Mouse (Mus musculus): ENCODE results near the gene Gfpt2. TPM values are rescaled to one million over a fixed set of nuclear protein-coding genes. Genes with fewer than 3 reads are reported as not detected.

Gfpt2 gene
- 8.1 and 8.7 TPM in 2 replicates for polyA plus RNA-seq (2015; fragmentation: Nextera tagmentation; extraction: Ambion mirVana)

DNA sequence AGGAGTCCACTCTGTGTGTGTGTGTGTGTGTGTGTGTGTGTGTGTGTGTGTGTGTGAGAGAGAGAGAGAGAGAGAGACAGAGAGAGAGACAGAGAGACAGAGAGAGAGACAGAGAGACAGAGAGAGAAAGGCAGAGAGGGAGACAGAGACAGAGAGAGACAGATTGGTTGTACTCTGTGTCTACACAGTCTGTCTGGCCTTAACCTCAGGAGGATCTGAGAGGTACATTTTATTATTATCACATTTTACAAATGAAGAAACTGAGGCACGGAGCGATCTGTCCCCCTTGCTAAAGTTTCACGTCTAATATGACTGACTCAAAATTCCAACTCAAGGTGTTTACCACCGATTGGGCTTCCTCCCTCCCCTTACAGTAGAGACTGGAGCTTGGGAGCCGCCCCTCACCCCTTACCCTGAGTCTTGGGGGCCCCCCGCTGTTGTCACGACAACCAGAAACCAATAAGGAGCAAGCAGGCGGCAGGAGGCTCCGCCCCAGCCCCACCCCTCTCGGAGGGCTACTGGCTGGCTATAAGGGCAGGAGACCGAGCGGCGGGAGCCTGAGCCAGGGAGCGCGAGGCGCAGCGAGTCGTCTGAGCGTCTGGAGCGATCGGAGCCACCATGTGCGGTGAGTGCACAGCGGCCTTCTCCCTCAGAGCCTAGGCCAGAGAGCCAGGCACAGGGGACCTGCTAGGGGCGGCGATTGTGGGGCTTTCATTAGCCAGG, at the start of gene Gfpt2:
TSS of gene Gfpt2 (plus strand) at position 560 of the 723 bp plus-strand sequence.
- H3K9ac ChIP-seq, result peak within 1 kb of the TSS; percentile 19; the same call in 1 of the 2 replicates
- under 1% methylated on average over 25 of the region's 25 CpGs for WGBS
- H3K27me3 ChIP-seq (replicated peaks), result no peaks in the 10 kb centered on the region
- no peak within 1 kb of the TSS for H3K27ac ChIP-seq
- no peaks in the 10 kb centered on the region for H3K9me3 ChIP-seq
- peak; percentile 93 for ATAC-seq (ENCODE audit: insufficient read depth, low FRiP score, low read depth)
- peaks cover 8% of the 10 kb centered on the region; the same call in 1 of the 2 replicates for H3K4me1 ChIP-seq
- H3K4me3 ChIP-seq (replicated peaks), result peak within 1 kb of the TSS; percentile 49
- peak within 1 kb of the TSS; percentile 81 for H3K4me2 ChIP-seq
- H3K36me3 ChIP-seq, result no peaks in the 10 kb centered on the region

DNA sequence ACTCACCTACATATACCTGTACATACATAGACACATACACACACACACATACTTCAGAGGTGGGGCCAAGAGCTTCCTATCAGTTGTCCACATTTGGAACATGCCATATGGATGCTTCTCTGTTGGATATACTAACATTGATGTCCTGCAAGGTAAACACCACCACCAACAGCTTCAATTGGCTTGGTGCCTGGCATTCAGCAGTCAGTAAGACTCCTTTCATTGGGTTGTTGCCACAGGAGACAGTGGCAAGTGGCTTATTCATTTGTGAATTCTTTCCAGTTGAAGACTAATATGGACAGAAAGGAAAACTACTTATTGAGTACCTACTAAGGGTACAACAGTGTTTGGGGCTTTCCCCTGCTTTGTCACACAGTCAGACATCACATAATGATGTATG, 49.0 kb upstream of the Gfpt2 start:
- Histone ChIP-seq H3K9me3 (no peaks in the 10 kb centered on the region), H3K4me1 (no peaks in the 10 kb centered on the region), H3K4me2 (no peak overlapping the region), H3K27me3 (replicated peaks) (no peaks in the 10 kb centered on the region), H3K4me3 (replicated peaks) (no peak overlapping the region), H3K27ac (no peak overlapping the region), H3K36me3 (no peaks in the 10 kb centered on the region), H3K9ac (no peak overlapping the region)
- ATAC-seq (ENCODE audit: insufficient read depth, low FRiP score, low read depth), result no peak

DNA sequence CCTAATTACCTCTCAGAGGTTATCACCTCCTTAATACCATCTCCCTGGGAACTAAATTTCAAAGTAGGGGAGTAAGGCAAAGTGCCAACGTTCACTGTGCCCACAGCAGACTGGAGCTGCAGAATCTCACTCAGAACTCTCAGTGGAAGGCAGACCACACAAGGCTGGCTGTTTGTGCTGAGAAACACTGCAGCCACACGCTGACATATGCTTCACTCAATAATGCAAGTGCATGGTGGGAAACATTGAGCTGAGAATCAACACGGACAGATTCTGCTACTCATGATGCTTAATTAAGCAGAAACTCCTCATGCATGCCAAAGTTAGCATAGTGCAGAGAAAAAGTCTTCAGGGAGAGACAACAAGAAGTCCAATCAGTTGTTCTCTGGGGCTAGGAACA, 48.1 kb upstream of the Gfpt2 start:
- H3K27ac ChIP-seq, result no peak overlapping the region
- H3K4me2 ChIP-seq, result no peak overlapping the region
- H3K36me3 ChIP-seq, result no peaks in the 10 kb centered on the region
- WGBS, result 81% methylated on average over 3 of the region's 3 CpGs
- H3K4me3 ChIP-seq (replicated peaks), result no peak overlapping the region
- H3K9ac ChIP-seq, result no peak overlapping the region
- H3K27me3 ChIP-seq (replicated peaks), result no peaks in the 10 kb centered on the region
- no peak for ATAC-seq (ENCODE audit: insufficient read depth, low FRiP score, low read depth)
- no peaks in the 10 kb centered on the region for H3K9me3 ChIP-seq
- no peaks in the 10 kb centered on the region for H3K4me1 ChIP-seq

DNA sequence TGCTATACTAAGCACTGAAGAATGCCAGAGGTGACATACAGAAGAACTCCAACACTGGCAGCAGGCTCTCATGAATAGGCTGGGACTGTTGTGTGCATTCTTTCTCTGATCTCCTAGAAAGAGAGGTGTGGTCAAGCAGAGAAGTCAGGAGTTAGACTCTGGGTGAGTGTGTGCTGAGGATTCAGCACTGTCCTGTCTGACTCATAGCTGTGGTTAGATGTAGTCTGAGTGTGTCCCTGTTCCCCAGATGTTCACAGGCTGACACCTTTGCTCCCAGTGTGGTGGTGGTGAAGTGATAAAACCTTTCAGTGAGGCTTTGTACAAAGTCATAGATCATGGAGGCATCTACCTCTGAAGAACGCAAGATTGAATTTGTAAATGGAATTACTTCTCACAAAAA, 47.2 kb upstream of the Gfpt2 start:
- H3K4me3 ChIP-seq (replicated peaks), result no peak overlapping the region
- no peaks in the 10 kb centered on the region for H3K9me3 ChIP-seq
- no peak overlapping the region for H3K27ac ChIP-seq
- WGBS, result 85% methylated on average over 1 of the region's 1 CpGs
- no peak overlapping the region for H3K9ac ChIP-seq
- no peaks in the 10 kb centered on the region for H3K36me3 ChIP-seq
- ATAC-seq (ENCODE audit: insufficient read depth, low FRiP score, low read depth), result no peak
- no peaks in the 10 kb centered on the region for H3K27me3 ChIP-seq (replicated peaks)
- no peak overlapping the region for H3K4me2 ChIP-seq
- no peaks in the 10 kb centered on the region for H3K4me1 ChIP-seq

DNA sequence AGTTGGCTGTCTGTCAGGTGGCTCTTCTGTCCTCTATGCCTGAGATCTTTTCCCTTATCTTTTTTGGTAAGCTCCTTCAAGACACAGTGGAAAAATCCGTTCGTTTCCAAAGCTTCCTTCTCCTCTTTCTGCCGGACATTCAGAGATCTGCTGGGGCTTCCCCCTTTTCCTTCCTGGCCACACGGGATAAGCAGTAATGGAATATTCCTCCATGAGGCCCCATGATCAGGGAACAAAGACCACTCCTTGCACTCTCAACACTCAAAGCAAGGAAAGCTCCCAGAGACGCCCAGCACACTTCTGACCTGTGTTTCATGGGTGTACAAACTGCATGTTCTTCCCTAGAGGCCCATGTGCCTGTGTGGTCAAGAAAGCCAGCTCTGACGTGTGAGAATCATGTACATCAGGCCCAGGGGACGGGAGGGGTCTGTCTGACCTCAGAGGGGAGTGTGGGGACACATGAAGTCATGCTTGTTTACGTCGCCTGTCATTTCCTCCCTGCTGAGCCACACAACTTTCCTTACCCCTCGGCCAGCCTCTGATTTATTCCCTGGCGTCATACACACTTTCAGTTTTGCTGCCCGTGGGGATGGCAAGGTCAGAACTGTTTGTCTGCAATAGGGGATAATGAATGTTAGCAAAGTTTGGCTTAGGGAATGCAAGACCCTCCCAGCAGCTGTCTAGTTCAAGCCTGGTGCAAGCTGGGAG, 38.9 kb upstream of the Gfpt2 start:
- Histone ChIP-seq H3K4me2 (no peak overlapping the region), H3K27ac (peak overlapping the region; percentile 58; the same call in 1 of the 2 replicates), H3K9me3 (no peaks in the 10 kb centered on the region), H3K36me3 (no peaks in the 10 kb centered on the region), H3K4me3 (replicated peaks) (no peak overlapping the region), H3K27me3 (replicated peaks) (no peaks in the 10 kb centered on the region), H3K4me1 (0 out of 2 replicates have a peak, but pooled peaks cover 6% of the 10 kb centered on the region), H3K9ac (no peak overlapping the region)
- 29% methylated on average over 12 of the region's 12 CpGs for WGBS
- peak; percentile 39; the same call in 1 of the 2 replicates for ATAC-seq (ENCODE audit: insufficient read depth, low FRiP score, low read depth)

DNA sequence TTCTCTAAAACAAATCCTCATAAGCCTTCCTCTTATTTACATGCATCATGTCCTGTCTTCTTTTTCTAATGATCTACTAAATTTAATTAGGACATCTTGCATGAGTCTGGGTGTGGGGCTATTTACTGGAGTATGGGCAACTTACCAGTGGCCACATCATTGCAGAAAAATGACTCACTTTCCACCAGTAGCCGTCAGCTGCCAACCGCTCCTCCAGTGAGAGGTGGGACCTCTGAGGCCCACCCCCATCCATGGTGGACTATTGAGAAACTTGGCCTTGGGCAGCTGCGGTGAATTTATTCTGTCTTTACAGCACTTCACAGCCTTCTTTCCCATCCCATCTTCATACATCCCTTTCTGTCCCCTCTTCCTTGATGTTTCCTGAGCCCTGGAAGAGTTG, 35.9 kb upstream of the Gfpt2 start:
- Histone ChIP-seq H3K4me3 (replicated peaks) (no peak overlapping the region), H3K4me1 (0 out of 2 replicates have a peak, but pooled peaks cover 6% of the 10 kb centered on the region), H3K27ac (no peak overlapping the region), H3K9ac (no peak overlapping the region), H3K36me3 (no peaks in the 10 kb centered on the region), H3K4me2 (no peak overlapping the region), H3K27me3 (replicated peaks) (no peaks in the 10 kb centered on the region), H3K9me3 (no peaks in the 10 kb centered on the region)
- 81% methylated on average over 3 of the region's 3 CpGs for WGBS
- no peak for ATAC-seq (ENCODE audit: insufficient read depth, low FRiP score, low read depth)

DNA sequence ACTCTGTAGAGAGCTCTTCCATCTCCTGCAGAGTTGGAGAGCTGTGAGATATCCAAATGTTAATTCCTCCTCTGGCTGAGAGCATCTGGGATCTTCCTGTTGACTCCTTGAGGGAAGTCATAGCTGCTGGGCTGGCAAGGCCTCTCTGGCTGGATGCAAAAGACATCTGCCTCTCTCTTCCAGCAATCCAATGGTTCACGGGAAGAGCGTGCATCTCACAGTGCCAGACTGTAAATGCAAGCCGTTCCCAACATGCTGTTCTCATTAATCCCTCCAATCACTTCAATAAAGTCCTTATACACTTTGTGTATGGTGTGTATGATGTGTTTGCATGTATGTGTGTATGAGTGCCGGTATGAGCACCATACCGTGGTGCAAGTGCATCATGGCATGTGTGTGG, 32.8 kb upstream of the Gfpt2 start:
- H3K4me3 ChIP-seq (replicated peaks), result no peak overlapping the region
- H3K9me3 ChIP-seq, result no peaks in the 10 kb centered on the region
- no peaks in the 10 kb centered on the region for H3K27me3 ChIP-seq (replicated peaks)
- H3K36me3 ChIP-seq, result no peaks in the 10 kb centered on the region
- WGBS, result 85% methylated on average over 5 of the region's 5 CpGs
- H3K9ac ChIP-seq, result no peak overlapping the region
- peaks cover 3% of the 10 kb centered on the region; the same call in 1 of the 2 replicates for H3K4me1 ChIP-seq
- ATAC-seq (ENCODE audit: insufficient read depth, low FRiP score, low read depth), result no peak
- H3K27ac ChIP-seq, result no peak overlapping the region
- H3K4me2 ChIP-seq, result no peak overlapping the region

DNA sequence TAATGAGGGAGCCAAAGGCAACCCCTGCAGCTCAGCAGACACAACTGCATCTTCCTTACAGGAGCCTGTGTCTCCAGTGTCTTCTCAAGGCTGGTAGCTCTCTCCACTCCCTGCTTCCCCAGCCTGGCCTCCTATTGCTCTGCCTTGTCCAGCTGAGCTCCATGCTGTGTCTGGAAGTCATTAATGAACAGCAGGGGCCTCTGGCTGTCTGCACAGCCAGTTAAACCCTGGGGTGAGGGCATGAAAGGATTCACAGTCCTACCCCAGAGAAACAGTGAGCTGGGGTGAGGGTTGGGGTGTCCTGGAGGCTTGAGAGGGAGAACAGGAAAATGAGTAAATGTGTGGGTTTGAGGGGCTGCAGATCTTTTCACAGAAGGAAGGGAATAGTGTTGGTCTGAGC, 30.4 kb upstream of the Gfpt2 start:
- Histone ChIP-seq H3K4me3 (replicated peaks) (no peak overlapping the region), H3K36me3 (no peaks in the 10 kb centered on the region), H3K4me1 (peaks cover 3% of the 10 kb centered on the region; the same call in 1 of the 2 replicates), H3K4me2 (no peak overlapping the region), H3K27me3 (replicated peaks) (no peaks in the 10 kb centered on the region), H3K9ac (no peak overlapping the region), H3K27ac (no peak overlapping the region), H3K9me3 (no peaks in the 10 kb centered on the region)
- no peak for ATAC-seq (ENCODE audit: insufficient read depth, low FRiP score, low read depth)

DNA sequence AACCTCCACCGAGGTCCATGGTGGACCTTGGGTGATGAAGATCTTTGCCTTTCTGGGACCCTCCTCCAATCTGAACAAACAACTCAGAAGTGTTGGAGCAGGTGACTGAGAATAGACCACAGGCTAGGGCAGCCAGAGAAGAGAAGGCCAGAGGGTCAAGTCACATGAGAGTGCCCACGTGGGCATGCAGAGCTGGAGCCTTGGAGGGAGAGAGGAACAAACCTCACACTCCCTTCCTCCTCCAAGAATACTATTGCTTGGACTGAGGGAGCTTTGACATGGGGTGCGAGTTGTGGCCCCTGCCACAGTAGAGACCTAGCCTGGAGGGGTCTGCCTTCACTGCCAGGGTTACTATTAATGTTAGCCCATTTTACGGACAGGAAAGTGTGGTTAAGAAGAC, 30.0 kb upstream of the Gfpt2 start:
- no peak overlapping the region for H3K4me3 ChIP-seq (replicated peaks)
- peaks cover 3% of the 10 kb centered on the region; the same call in 1 of the 2 replicates for H3K4me1 ChIP-seq
- H3K36me3 ChIP-seq, result no peaks in the 10 kb centered on the region
- no peak for ATAC-seq (ENCODE audit: insufficient read depth, low FRiP score, low read depth)
- WGBS, result 55% methylated on average over 4 of the region's 4 CpGs
- no peak overlapping the region for H3K4me2 ChIP-seq
- no peaks in the 10 kb centered on the region for H3K27me3 ChIP-seq (replicated peaks)
- no peak overlapping the region for H3K9ac ChIP-seq
- H3K27ac ChIP-seq, result peak overlapping the region; percentile 68; the same call in 1 of the 2 replicates
- H3K9me3 ChIP-seq, result no peaks in the 10 kb centered on the region

DNA sequence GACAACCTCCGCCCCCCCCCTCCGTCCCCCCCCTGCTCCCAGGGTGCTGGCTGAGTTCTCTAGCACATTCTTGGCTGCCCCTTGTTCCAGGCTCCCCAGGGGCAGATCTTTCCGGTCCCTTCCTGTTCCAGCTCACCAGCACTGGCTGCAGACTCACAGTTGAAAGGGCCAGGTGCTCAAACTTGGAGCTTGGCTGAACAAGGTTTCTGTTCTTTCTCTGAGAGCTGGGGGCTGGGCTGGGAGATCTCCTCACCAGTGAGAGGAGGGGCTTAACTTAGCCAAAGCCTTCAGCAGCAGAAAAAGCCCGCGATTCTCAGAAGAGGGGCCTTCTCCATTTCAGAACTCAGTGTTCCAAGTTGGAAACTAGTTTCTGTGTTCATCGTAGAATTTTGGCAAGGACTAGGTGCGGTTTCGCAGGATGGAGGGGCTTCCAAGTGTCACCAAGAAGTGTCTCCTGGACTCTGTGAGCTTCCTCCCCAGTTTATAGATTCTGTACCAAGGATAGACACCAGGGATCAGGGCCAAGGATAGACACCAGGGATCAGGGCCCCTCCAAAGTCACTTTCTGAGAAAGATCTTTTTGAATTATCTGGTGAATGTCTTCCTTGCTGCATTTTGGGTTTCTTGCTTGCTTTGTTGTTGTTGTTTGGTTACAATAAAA, 29.2 kb upstream of the Gfpt2 start:
- Histone ChIP-seq H3K27ac (peak overlapping the region; percentile 68; the same call in 1 of the 2 replicates), H3K36me3 (no peaks in the 10 kb centered on the region), H3K9ac (no peak overlapping the region), H3K9me3 (no peaks in the 10 kb centered on the region), H3K4me2 (no peak overlapping the region), H3K4me3 (replicated peaks) (no peak overlapping the region), H3K4me1 (peaks cover 3% of the 10 kb centered on the region; the same call in 1 of the 2 replicates), H3K27me3 (replicated peaks) (no peaks in the 10 kb centered on the region)
- WGBS, result 17% methylated on average over 7 of the region's 8 CpGs
- peak; percentile 70; the same call in 1 of the 2 replicates for ATAC-seq (ENCODE audit: insufficient read depth, low FRiP score, low read depth)

DNA sequence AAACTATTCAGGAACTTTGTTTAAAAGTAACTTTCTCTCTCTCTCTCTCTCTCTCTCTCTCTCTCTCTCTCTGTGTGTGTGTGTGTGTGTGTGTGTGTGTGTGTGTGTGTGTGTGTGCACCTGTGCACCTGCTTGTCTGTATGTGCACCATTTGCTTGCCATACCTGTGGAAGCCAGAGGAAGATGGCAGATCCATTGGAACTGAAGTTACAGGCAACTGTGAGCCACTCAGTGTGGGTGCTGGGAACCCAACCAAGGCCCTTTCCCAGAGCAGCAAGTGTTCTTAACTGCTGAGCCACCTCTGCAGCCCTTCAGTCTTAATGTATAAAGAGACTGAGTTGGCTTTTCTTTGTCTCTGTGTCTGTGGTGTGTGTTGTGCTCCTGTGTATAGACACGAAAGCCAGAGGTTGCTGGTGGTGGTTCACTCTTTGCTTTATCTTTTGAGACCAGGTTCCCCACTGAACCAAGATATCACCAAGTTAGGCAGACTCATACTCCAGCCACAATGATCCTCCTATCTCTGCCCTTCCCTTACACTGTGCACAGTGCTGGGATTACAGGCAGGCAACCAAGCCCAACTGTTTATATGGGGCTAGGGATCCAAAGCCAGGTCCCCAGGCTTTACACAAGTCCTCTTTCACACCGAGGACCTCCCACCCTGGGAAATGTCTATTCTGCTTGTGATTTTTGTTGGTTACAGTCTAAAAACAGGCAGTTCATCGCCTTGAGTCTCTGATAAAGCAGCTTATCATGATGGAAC, 28.4 kb upstream of the Gfpt2 start:
- H3K9me3 ChIP-seq, result no peaks in the 10 kb centered on the region
- H3K4me3 ChIP-seq (replicated peaks), result no peak overlapping the region
- no peak; the same call in 1 of the 2 replicates for ATAC-seq (ENCODE audit: insufficient read depth, low FRiP score, low read depth)
- peaks cover 3% of the 10 kb centered on the region; the same call in 1 of the 2 replicates for H3K4me1 ChIP-seq
- H3K9ac ChIP-seq, result no peak overlapping the region
- no peaks in the 10 kb centered on the region for H3K27me3 ChIP-seq (replicated peaks)
- H3K27ac ChIP-seq, result no peak overlapping the region
- H3K4me2 ChIP-seq, result no peak overlapping the region
- H3K36me3 ChIP-seq, result no peaks in the 10 kb centered on the region
- 76% methylated on average over 3 of the region's 3 CpGs for WGBS
